Mouse (Mus musculus) megakaryocyte, embryonic 14.5 days (primary cell): ENCODE data around the gene Itgb1. TPM values are rescaled to one million over a fixed set of nuclear protein-coding genes. Genes with fewer than 3 reads are reported as not detected.

Experiments
- H3K27me3 ChIP-seq: replicated peaks from 2 replicates; pipeline ENCODE3; 2012; ENCODE audit warnings: inconsistent platforms
- H3K36me3 ChIP-seq: replicated peaks from 2 replicates; pipeline ENCODE3; 2012; ENCODE audit warnings: low read length, inconsistent platforms, mixed read lengths
- H3K4me1 ChIP-seq: 2 replicates; pipeline ENCODE4 v1.6.1; 2012; ENCODE audit warnings: inconsistent platforms
- H3K4me3 ChIP-seq: replicated peaks from 2 replicates; pipeline ENCODE3; 2012; ENCODE audit warnings: moderate library complexity, mild to moderate bottlenecking, inconsistent platforms
- H3K9me3 ChIP-seq: 2 replicates; pipeline ENCODE4 v1.6.1; 2012; ENCODE audit warnings: inconsistent platforms
- FLI1 ChIP-seq: IDR thresholded peaks from 2 replicates; pipeline ENCODE4 v1.6.1; 2012; ENCODE audit warnings: low read length, inconsistent platforms, mixed read lengths
- GATA1 ChIP-seq: IDR thresholded peaks from 3 replicates; pipeline ENCODE4 v1.6.1; 2012; ENCODE audit warnings: mixed read lengths, low read length, inconsistent platforms, borderline replicate concordance
- polyA plus RNA-seq: library from polyadenylated mRNA; stranded (reverse); fragments of >175 nt; gene quantifications from 2 replicates; pipeline ENCODE4 v1.2.3, GENCODE M21; 2012; ENCODE audit warnings: low replicate concordance; ENCODE audit not compliant: insufficient read depth

The Itgb1 gene
- polyA plus RNA-seq, 1 experiment = 47.5 TPM

- peaks cover 66% of the 10 kb centered on the region for H3K4me1 ChIP-seq
These were observed 18.9 kb downstream of the Itgb1 start for GRCm38 (mm10) chr8:128704376-128704775.

GRCm38 (mm10) chr8:128704836-128705235 lies 19.4 kb downstream of the Itgb1 start:
- Histone ChIP-seq H3K9me3 (no peaks in the 10 kb centered on the region), H3K4me3 (no peak overlapping the region), H3K4me1 (peaks cover 61% of the 10 kb centered on the region), H3K27me3 (no peaks in the 10 kb centered on the region), H3K36me3 (peaks cover 67% of the 10 kb centered on the region)
- TF ChIP-seq FLI1 (no peak), GATA1 (no peak)

More at GRCm38 (mm10) chr8:128704376-128704775, 18.9 kb downstream of the Itgb1 start:
- no peak for TF ChIP-seq FLI1
- TF ChIP-seq GATA1 = no peak
- H3K27me3 ChIP-seq = no peaks in the 10 kb centered on the region
- no peaks in the 10 kb centered on the region for H3K9me3 ChIP-seq
- H3K4me3 ChIP-seq = no peak overlapping the region
- peaks cover 67% of the 10 kb centered on the region for H3K36me3 ChIP-seq

- no peaks in the 10 kb centered on the region for H3K9me3 ChIP-seq
- H3K4me1 ChIP-seq = peaks cover 34% of the 10 kb centered on the region
- peaks cover 99% of the 10 kb centered on the region for H3K36me3 ChIP-seq
- H3K4me3 ChIP-seq = no peak overlapping the region
- TF ChIP-seq FLI1 (no peak), GATA1 (no peak)
- no peaks in the 10 kb centered on the region for H3K27me3 ChIP-seq
These were observed 23.8 kb downstream of the Itgb1 start for GRCm38 (mm10) chr8:128709261-128709660.

- peaks cover 97% of the 10 kb centered on the region for H3K36me3 ChIP-seq
- H3K4me1 ChIP-seq = peaks cover 4% of the 10 kb centered on the region; the same call in 1 of the 2 replicates
These were observed 30.7 kb downstream of the Itgb1 start for GRCm38 (mm10) chr8:128716184-128716583.

GRCm38 (mm10) chr8:128724819-128725218 lies 39.4 kb downstream of the Itgb1 start:
- Histone ChIP-seq H3K27me3 (no peaks in the 10 kb centered on the region), H3K4me1 (peaks cover 10% of the 10 kb centered on the region), H3K4me3 (no peak overlapping the region), H3K36me3 (peaks cover 98% of the 10 kb centered on the region), H3K9me3 (no peaks in the 10 kb centered on the region)
- no peak for TF ChIP-seq GATA1
- no peak for TF ChIP-seq FLI1

More at GRCm38 (mm10) chr8:128716184-128716583, 30.7 kb downstream of the Itgb1 start:
- TF ChIP-seq GATA1 (no peak), FLI1 (no peak)
- Histone ChIP-seq H3K4me3 (no peak overlapping the region), H3K27me3 (no peaks in the 10 kb centered on the region), H3K9me3 (no peaks in the 10 kb centered on the region)

GRCm38 (mm10) chr8:128727213-128727612 lies 41.8 kb downstream of the Itgb1 start:
- Histone ChIP-seq H3K27me3 (no peaks in the 10 kb centered on the region), H3K4me1 (peaks cover 10% of the 10 kb centered on the region), H3K4me3 (no peak overlapping the region), H3K9me3 (no peaks in the 10 kb centered on the region), H3K36me3 (peaks cover 100% of the 10 kb centered on the region)
- TF ChIP-seq FLI1 (no peak), GATA1 (no peak)

- no peaks in the 10 kb centered on the region for H3K4me1 ChIP-seq
- no peak overlapping the region for H3K4me3 ChIP-seq
- no peaks in the 10 kb centered on the region for H3K9me3 ChIP-seq
- H3K36me3 ChIP-seq = peaks cover 100% of the 10 kb centered on the region
- no peak for TF ChIP-seq FLI1
- H3K27me3 ChIP-seq = no peaks in the 10 kb centered on the region
These were observed 46.8 kb downstream of the Itgb1 start for GRCm38 (mm10) chr8:128732254-128732653.

- Histone ChIP-seq H3K36me3 (peaks cover 94% of the 10 kb centered on the region), H3K9me3 (no peaks in the 10 kb centered on the region)
These were observed 48.7 kb downstream of the Itgb1 start for GRCm38 (mm10) chr8:128734118-128734517.

GRCm38 (mm10) chr8:128735692-128736091 lies 50.2 kb downstream of the Itgb1 start:
- H3K4me3 ChIP-seq = no peak overlapping the region
- peaks cover 80% of the 10 kb centered on the region for H3K36me3 ChIP-seq
- no peaks in the 10 kb centered on the region for H3K4me1 ChIP-seq
- no peaks in the 10 kb centered on the region for H3K27me3 ChIP-seq
- TF ChIP-seq FLI1 (no peak), GATA1 (no peak)
- H3K9me3 ChIP-seq = no peaks in the 10 kb centered on the region

More at GRCm38 (mm10) chr8:128734118-128734517, 48.7 kb downstream of the Itgb1 start:
- no peaks in the 10 kb centered on the region for H3K4me1 ChIP-seq
- no peak overlapping the region for H3K4me3 ChIP-seq
- H3K27me3 ChIP-seq = no peaks in the 10 kb centered on the region
- TF ChIP-seq GATA1 = no peak
- TF ChIP-seq FLI1 = no peak

Other genes with a start within 250 kb of the Itgb1 start
- gene Gm3952, start 113.0 kb downstream of the Itgb1 start, polyA plus RNA-seq = not detected in 2 replicates